Mouse (Mus musculus) cerebellum, adult 2 months (tissue): ENCODE measurements around the gene Slc22a12.

ENCODE experiments used
- CTCF ChIP-seq: fragments of 200-500 bp; IDR thresholded peaks from 2 replicates; pipeline ENCODE4 v1.5.1; 2011; ENCODE audit warnings: low read depth, mild to moderate bottlenecking, control low read depth, low read length, moderate library complexity, borderline replicate concordance; ENCODE audit not compliant: insufficient read depth
- POLR2A ChIP-seq: fragments of 200-500 bp; IDR thresholded peaks from 2 replicates; pipeline ENCODE4 v1.6.1; 2011; ENCODE audit warnings: low read length, control low read depth, borderline replicate concordance; ENCODE audit not compliant: insufficient read depth

- TF ChIP-seq POLR2A (no peak), CTCF (no peak)
Observed at GRCm38 (mm10) chr19:6571476-6571875, 28.6 kb upstream of the Slc22a12 start.
